Mouse (Mus musculus): ENCODE measurements around the gene Lnp1. TPM values are rescaled to one million over a fixed set of nuclear protein-coding genes. Genes with fewer than 3 reads are reported as not detected.
"Not testable (repeated sequence)": the region's sequence is repeated elsewhere in the genome, so short reads cannot be mapped to it uniquely, and the experiment has no call there.

Gene Lnp1
- total and polyA plus RNA-seq, 3 experiments: not detected

DNA sequence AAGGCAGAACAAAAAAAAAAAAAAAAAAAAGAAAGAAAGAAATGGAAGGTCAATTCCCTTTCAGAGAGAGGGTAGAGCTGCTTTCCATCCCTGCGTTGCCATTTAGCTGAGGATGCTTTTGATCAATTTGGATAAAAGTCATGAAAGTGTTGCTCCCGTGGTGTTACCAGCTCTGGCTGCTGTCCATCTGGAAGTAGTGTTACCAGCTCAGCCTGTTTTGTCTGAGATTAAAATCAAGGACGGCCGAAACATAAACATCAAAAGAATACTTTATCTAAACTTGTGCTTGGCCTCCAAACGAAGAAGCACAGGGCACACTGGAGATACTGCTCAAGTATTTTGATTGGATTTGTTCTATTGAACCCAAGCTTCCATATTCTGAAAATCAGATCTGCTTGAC lies 18.9 kb downstream of the Lnp1 start:
- H3K9me3 ChIP-seq (replicated peaks; ENCODE audit: low read length): no peaks in the 10 kb centered on the region
- no peaks in the 10 kb centered on the region for H3K27me3 ChIP-seq (replicated peaks)
- TF ChIP-seq MAFK (IDR thresholded peaks at IDR 0.05; ENCODE audit: insufficient replicate concordance, low read length) (no peak), RAD21 (IDR thresholded peaks at IDR 0.05; ENCODE audit: low read depth, low read length) (no peak), ZC3H11A (IDR thresholded peaks at IDR 0.05; ENCODE audit: low read depth, low read length) (no peak), TCF12 (IDR thresholded peaks at IDR 0.05; ENCODE audit: low read depth, low read length) (no peak), ZKSCAN1 (IDR thresholded peaks at IDR 0.05; ENCODE audit: borderline replicate concordance, low read depth, low read length) (no peak), POLR2AphosphoS2 (IDR thresholded peaks at IDR 0.05; ENCODE audit: low read depth, low read length) (no peak), MYC (IDR thresholded peaks at IDR 0.05; ENCODE audit: low read depth, low read length) (no peak), MXI1 (IDR thresholded peaks at IDR 0.05; ENCODE audit: low read depth, low read length) (no peak), PAX5 (IDR thresholded peaks at IDR 0.05; ENCODE audit: low read length) (no peak), BHLHE40 (IDR thresholded peaks at IDR 0.05; ENCODE audit: low read depth, low read length) (no peak), NRF1 (IDR thresholded peaks at IDR 0.05; ENCODE audit: low read depth, low read length) (no peak), GABPA (IDR thresholded peaks at IDR 0.05; ENCODE audit: insufficient replicate concordance, low read depth, low read length) (no peak), IRF4 (IDR thresholded peaks at IDR 0.05; ENCODE audit: low read depth, low read length) (no peak), JUND (conservative IDR thresholded peaks at IDR 0.05; ENCODE audit: low read depth, low read length) (no peak), ZNF384 (IDR thresholded peaks at IDR 0.05; ENCODE audit: low read depth, low read length) (no peak), EP300 (IDR thresholded peaks at IDR 0.05; ENCODE audit: low read length) (no peak), JUN (IDR thresholded peaks at IDR 0.05; ENCODE audit: insufficient read depth, low read depth, low read length) (no peak), ZMIZ1 (IDR thresholded peaks at IDR 0.05; ENCODE audit: low read depth, low read length) (no peak)
- H3K4me2 ChIP-seq (ENCODE audit: insufficient read depth, low read depth, poor library complexity, severe bottlenecking): no peak overlapping the region
- H3K4me3 ChIP-seq (replicated peaks in 1 of 3; ENCODE audit: low read depth in 2 of 3, low read length in 2 of 3, poor library complexity in 1 of 3): no peak overlapping the region
- DNase-seq (ENCODE audit: extremely low read depth): no peak
- in situ Hi-C loops (cut with MboI; ENCODE audit: low pct_ligation_motif_present, low pct_unique_long_range_greater_than_20kb, low sequenced_read_pairs) (loop anchor here (25.0 kb wide), 1 partner anchor 397 kb away; no protein-coding TSS in a partner anchor), dilution Hi-C loops (cut with MboI; ENCODE audit: extremely low pct_ligation_motif_present, extremely low pct_unique_long_range_greater_than_20kb, low sequenced_read_pairs) (no loop called here)
- no peak overlapping the region for H3K9ac ChIP-seq (ENCODE audit: insufficient read depth, low read depth)
- no peaks in the 10 kb centered on the region for H3K79me2 ChIP-seq (replicated peaks; ENCODE audit: control insufficient read depth, extremely low read depth, insufficient read depth, poor library complexity, severe bottlenecking)
- H3K36me3 ChIP-seq (replicated peaks in 1 of 2; ENCODE audit: control insufficient read depth in 1 of 2, insufficient read depth in 1 of 2, low read length in 1 of 2): no peaks in the 10 kb centered on the region
- H3K4me1 ChIP-seq (ENCODE audit: control insufficient read depth in 1 of 2, insufficient read depth in 2 of 2): 0 out of 4 replicates have a peak, but pooled peaks cover 0 to 2% of the 10 kb centered on the region in 2 experiments
- no peak overlapping the region for H3K27ac ChIP-seq (ENCODE audit: insufficient read depth, low read depth)

GRCm38 (mm10) chr16:56902206-56902605 lies 25.7 kb downstream of the Lnp1 start:
- dilution Hi-C loops (cut with MboI; ENCODE audit: extremely low pct_ligation_motif_present, extremely low pct_unique_long_range_greater_than_20kb, low sequenced_read_pairs); H3K27ac ChIP-seq (ENCODE audit: insufficient read depth, low read depth); H3K27me3 ChIP-seq (replicated peaks); DNase-seq (ENCODE audit: extremely low read depth); H3K4me2 ChIP-seq (ENCODE audit: insufficient read depth, low read depth, poor library complexity, severe bottlenecking); H3K4me3 ChIP-seq (replicated peaks in 1 of 3; ENCODE audit: low read depth in 2 of 3, low read length in 2 of 3, poor library complexity in 1 of 3); H3K79me2 ChIP-seq (replicated peaks; ENCODE audit: control insufficient read depth, extremely low read depth, insufficient read depth, poor library complexity, severe bottlenecking); H3K9me3 ChIP-seq (replicated peaks; ENCODE audit: low read length); H3K9ac ChIP-seq (ENCODE audit: insufficient read depth, low read depth); H3K4me1 ChIP-seq (ENCODE audit: control insufficient read depth in 1 of 2, insufficient read depth in 2 of 2); H3K36me3 ChIP-seq (replicated peaks in 1 of 2; ENCODE audit: control insufficient read depth in 1 of 2, insufficient read depth in 1 of 2, low read length in 1 of 2): not testable (repeated sequence)
- in situ Hi-C loops (cut with MboI; ENCODE audit: low pct_ligation_motif_present, low pct_unique_long_range_greater_than_20kb, low sequenced_read_pairs): loop anchor here (25.0 kb wide), 1 partner anchor 390 kb away; no protein-coding TSS in a partner anchor
